Mouse (Mus musculus) mature B cell (primary cell): ENCODE measurements around the gene Sec14l1.

Source experiments
- in situ Hi-C: fragments of 300-500 bp; cut with MboI; formaldehyde crosslinking; loops from 2 replicates; pipeline ENCODE4 v1.14.3; 2019

Gene Sec14l1

GRCm38 (mm10) chr11:117087036-117087799 is 27.8 kb upstream of the Sec14l1 start:
- in situ Hi-C loops, result loop anchor here (25.0 kb wide), 1 partner anchor 275 kb away; no protein-coding TSS in a partner anchor

GRCm38 (mm10) chr11:117088271-117088991 is 26.5 kb upstream of the Sec14l1 start:
- in situ Hi-C loops, result loop anchor here (25.0 kb wide), 1 partner anchor 274 kb away; no protein-coding TSS in a partner anchor

- in situ Hi-C loops, result loop anchor here (25.0 kb wide), 1 partner anchor 272 kb away; no protein-coding TSS in a partner anchor
Measured at GRCm38 (mm10) chr11:117089673-117090419, 25.1 kb upstream of the Sec14l1 start.

- in situ Hi-C loops, result loop anchor here (25.0 kb wide), 1 partner anchor 271 kb away; no protein-coding TSS in a partner anchor
Measured at GRCm38 (mm10) chr11:117091406-117091805, 23.6 kb upstream of the Sec14l1 start.

- in situ Hi-C loops, result loop anchor here (25.0 kb wide), 1 partner anchor 270 kb away; no protein-coding TSS in a partner anchor
Measured at GRCm38 (mm10) chr11:117091845-117092244, 23.1 kb upstream of the Sec14l1 start.

- in situ Hi-C loops, result loop anchor here (25.0 kb wide), 1 partner anchor 270 kb away; no protein-coding TSS in a partner anchor
Measured at GRCm38 (mm10) chr11:117092711-117093110, 22.3 kb upstream of the Sec14l1 start.

GRCm38 (mm10) chr11:117093900-117094552 is 20.9 kb upstream of the Sec14l1 start:
- in situ Hi-C loops, result loop anchor here (25.0 kb wide), 1 partner anchor 268 kb away; no protein-coding TSS in a partner anchor

- in situ Hi-C loops, result loop anchor here (25.0 kb wide), 1 partner anchor 268 kb away; no protein-coding TSS in a partner anchor
Measured at GRCm38 (mm10) chr11:117094646-117095045, 20.3 kb upstream of the Sec14l1 start.

- in situ Hi-C loops, result loop anchor here (25.0 kb wide), 1 partner anchor 265 kb away; no protein-coding TSS in a partner anchor
Measured at GRCm38 (mm10) chr11:117097021-117097420, 17.9 kb upstream of the Sec14l1 start.

- in situ Hi-C loops, result loop anchor here (25.0 kb wide), 1 partner anchor 264 kb away; no protein-coding TSS in a partner anchor
Measured at GRCm38 (mm10) chr11:117098155-117098554, 16.8 kb upstream of the Sec14l1 start.

- in situ Hi-C loops, result loop anchor here (25.0 kb wide), 1 partner anchor 264 kb away; no protein-coding TSS in a partner anchor
Measured at GRCm38 (mm10) chr11:117098784-117099183, 16.2 kb upstream of the Sec14l1 start.

- in situ Hi-C loops, result loop anchor here (25.0 kb wide), 1 partner anchor 263 kb away; no protein-coding TSS in a partner anchor
Measured at GRCm38 (mm10) chr11:117099372-117099771, 15.6 kb upstream of the Sec14l1 start.

- in situ Hi-C loops, result no loop called here
Measured at GRCm38 (mm10) chr11:117101351-117101921, 13.5 kb upstream of the Sec14l1 start.

GRCm38 (mm10) chr11:117101925-117102717 is 12.8 kb upstream of the Sec14l1 start:
- in situ Hi-C loops, result no loop called here

- in situ Hi-C loops, result no loop called here
Measured at GRCm38 (mm10) chr11:117103523-117103922, 11.4 kb upstream of the Sec14l1 start.

GRCm38 (mm10) chr11:117104044-117104757 is 10.8 kb upstream of the Sec14l1 start:
- in situ Hi-C loops, result no loop called here

- in situ Hi-C loops, result no loop called here
Measured at GRCm38 (mm10) chr11:117105315-117105714, 9.7 kb upstream of the Sec14l1 start.

- in situ Hi-C loops, result no loop called here
Measured at GRCm38 (mm10) chr11:117105850-117106249, 9.1 kb upstream of the Sec14l1 start.
